Comparison of ENCODE assay signal across 10 mouse cellular contexts in genomic region chr15:101858673-101859425, GRCm38 (mm10). TPM values are rescaled to one million over a fixed set of nuclear protein-coding genes. Genes with fewer than 3 reads are reported as not detected.
DNase-seq lines count a peak whose midpoint lies in the region; ATAC-seq lines count a peak whose summit lies in the region.
"Had no signal": no experiment of that assay in that cellular context is flagged by ENCODE, and none has a peak within 500 bp of the region (broad histone marks: within the 10 kb centered on the region; RNA-seq: fewer than 3 reads in every experiment).

No protein-coding gene starts in this region.

- H3K4me2 ChIP-seq in embryonic facial prominence, embryonic 12.5 days (replicated peaks): peak overlapping the region; percentile 80
- peak overlapping the region; percentile 90 for H3K4me2 ChIP-seq in intestine, embryonic 15.5 days (replicated peaks)
- H3K4me2 ChIP-seq in neural tube, embryonic 14.5 days (ENCODE audit: low read depth, low read length): peak overlapping the region; percentile 79; the same call in 1 of the 2 replicates

- intact Hi-C loops in left cerebral cortex, postnatal 36 days (cut with DNase I): no loop called here

- H3K27ac ChIP-seq in embryonic facial prominence, embryonic 12.5 days: no peak overlapping the region
- H3K27ac ChIP-seq in intestine, embryonic 15.5 days: no peak overlapping the region
- H3K27ac ChIP-seq in neural tube, embryonic 14.5 days (ENCODE audit: low read depth, low read length): no peak overlapping the region

- H3K27me3 ChIP-seq in embryonic facial prominence, embryonic 12.5 days: peaks cover 62% of the 10 kb centered on the region
- H3K27me3 ChIP-seq in intestine, embryonic 15.5 days (replicated peaks): peaks cover 19% of the 10 kb centered on the region
- 0 out of 2 replicates have a peak, but pooled peaks cover 9% of the 10 kb centered on the region for H3K27me3 ChIP-seq in neural tube, embryonic 14.5 days (ENCODE audit: control insufficient read depth, insufficient read depth, low read length)

- ATAC-seq in embryonic facial prominence, embryonic 12.5 days (ENCODE audit: insufficient number of reproducible peaks, insufficient read depth, low FRiP score, low TSS enrichment): no peak
- no peak for ATAC-seq in intestine, embryonic 15.5 days
- no peak for ATAC-seq in neural tube, embryonic 14.5 days (ENCODE audit: low read depth)
- no peak for ATAC-seq in inflammation-experienced regulatory T-cells, adult 6 months

- H3K9me3 ChIP-seq in embryonic facial prominence, embryonic 12.5 days: no peaks in the 10 kb centered on the region
- H3K9me3 ChIP-seq in intestine, embryonic 15.5 days: no peaks in the 10 kb centered on the region
- H3K9me3 ChIP-seq in neural tube, embryonic 14.5 days (ENCODE audit: control insufficient read depth, low read length): no peaks in the 10 kb centered on the region

- H3K36me3 ChIP-seq in embryonic facial prominence, embryonic 12.5 days: no peaks in the 10 kb centered on the region
- no peaks in the 10 kb centered on the region for H3K36me3 ChIP-seq in intestine, embryonic 15.5 days
- no peaks in the 10 kb centered on the region for H3K36me3 ChIP-seq in neural tube, embryonic 14.5 days (ENCODE audit: control insufficient read depth, insufficient read depth, low read length)

- peak; percentile 12 for DNase-seq in kidney, postnatal 10 days
- DNase-seq in kidney, adult 11 months: no peak
- DNase-seq in cerebellum, adult 11 months: no peak
- no peak for DNase-seq in left cerebral cortex, postnatal 36 days (ENCODE audit: low spot score in 2 of 2)
- DNase-seq: cerebellum, adult 9-10 months had no signal

- peaks cover 15% of the 10 kb centered on the region for H3K4me1 ChIP-seq in embryonic facial prominence, embryonic 12.5 days
- 0 out of 2 replicates have a peak, but pooled peaks cover 9% of the 10 kb centered on the region for H3K4me1 ChIP-seq in intestine, embryonic 15.5 days (replicated peaks)
- no peaks in the 10 kb centered on the region; the same call in 1 of the 2 replicates for H3K4me1 ChIP-seq in neural tube, embryonic 14.5 days (ENCODE audit: control insufficient read depth, insufficient read depth, low read length)

- peak overlapping the region; percentile 45; the same call in 1 of the 2 replicates for H3K4me3 ChIP-seq in embryonic facial prominence, embryonic 12.5 days
- H3K4me3 ChIP-seq in intestine, embryonic 15.5 days (replicated peaks): no peak overlapping the region
- H3K4me3 ChIP-seq in neural tube, embryonic 14.5 days (ENCODE audit: low read depth, low read length): no peak overlapping the region
- H3K4me3 ChIP-seq: myocyte had no signal

- WGBS in embryonic facial prominence, embryonic 12.5 days: 8% methylated on average over 11 of the region's 11 CpGs
- 13% methylated on average over 11 of the region's 11 CpGs for WGBS in intestine, embryonic 15.5 days
- 4% methylated on average over 11 of the region's 11 CpGs for WGBS in neural tube, embryonic 14.5 days

- H3K9ac ChIP-seq in embryonic facial prominence, embryonic 12.5 days: no peak overlapping the region
- no peak overlapping the region for H3K9ac ChIP-seq in intestine, embryonic 15.5 days
- H3K9ac ChIP-seq in neural tube, embryonic 14.5 days (replicated peaks; ENCODE audit: low read depth, low read length): no peak overlapping the region

RNA-seq across cellular contexts. Expression of gene Krt1, which starts 8.3 kb away (rescaled TPM):
- 2.4 and 3.4 TPM in 2 replicates for polyA plus RNA-seq in embryonic facial prominence, embryonic 12.5 days (2016; fragmentation: Nextera tagmentation; extraction: Ambion mirVana)
- polyA plus RNA-seq in intestine, embryonic 15.5 days (2015; fragmentation: Nextera tagmentation; extraction: Ambion mirVana): 0.62 and 0.92 TPM in 2 replicates
- 8.3 and 12.3 TPM in 2 replicates for polyA plus RNA-seq in neural tube, embryonic 14.5 days (2014; fragmentation: Nextera tagmentation; extraction: Ambion mirVana)
- 1 to 10 TPM; 1.7 to 1.8 TPM for total RNA-seq in left cerebral cortex, postnatal 36 days (2021)
- not detected for polyA plus RNA-seq in inflammation-experienced regulatory T-cells, adult 6 months (2017; shearing (Covaris generic))
- polyA plus RNA-seq: myocyte had no signal

RNA-seq across cellular contexts. Expression of gene Krt77, which starts 10.7 kb away (rescaled TPM):
- polyA plus RNA-seq in embryonic facial prominence, embryonic 12.5 days (2016; fragmentation: Nextera tagmentation; extraction: Ambion mirVana): 0.08 TPM in 1 of 2 replicates, not detected in the other
- polyA plus RNA-seq in intestine, embryonic 15.5 days (2015; fragmentation: Nextera tagmentation; extraction: Ambion mirVana): not detected in 2 replicates
- 0.24 and 0.44 TPM in 2 replicates for polyA plus RNA-seq in neural tube, embryonic 14.5 days (2014; fragmentation: Nextera tagmentation; extraction: Ambion mirVana)
- total RNA-seq in left cerebral cortex, postnatal 36 days (2021): 1 to 10 TPM; 8.8 to 9.8 TPM
- polyA plus RNA-seq in inflammation-experienced regulatory T-cells, adult 6 months (2017; shearing (Covaris generic)): not detected
- polyA plus RNA-seq: myocyte had no signal

RNA-seq across cellular contexts. Expression of gene Krt76, which starts 33.9 kb away (rescaled TPM):
- not detected in 2 replicates for polyA plus RNA-seq in embryonic facial prominence, embryonic 12.5 days (2016; fragmentation: Nextera tagmentation; extraction: Ambion mirVana)
- polyA plus RNA-seq in intestine, embryonic 15.5 days (2015; fragmentation: Nextera tagmentation; extraction: Ambion mirVana): not detected in 2 replicates
- polyA plus RNA-seq in neural tube, embryonic 14.5 days (2014; fragmentation: Nextera tagmentation; extraction: Ambion mirVana): not detected in 2 replicates
- not detected for total RNA-seq in left cerebral cortex, postnatal 36 days (2021)
- polyA plus RNA-seq in inflammation-experienced regulatory T-cells, adult 6 months (2017; shearing (Covaris generic)): not detected
- polyA plus RNA-seq: myocyte had no signal

RNA-seq across cellular contexts. Expression of gene Krt2, which starts 40.9 kb away (rescaled TPM):
- polyA plus RNA-seq in embryonic facial prominence, embryonic 12.5 days (2016; fragmentation: Nextera tagmentation; extraction: Ambion mirVana): not detected in 2 replicates
- polyA plus RNA-seq in intestine, embryonic 15.5 days (2015; fragmentation: Nextera tagmentation; extraction: Ambion mirVana): not detected in 2 replicates
- not detected in 2 replicates for polyA plus RNA-seq in neural tube, embryonic 14.5 days (2014; fragmentation: Nextera tagmentation; extraction: Ambion mirVana)
- under 1 TPM; 0.15 to 0.29 TPM for total RNA-seq in left cerebral cortex, postnatal 36 days (2021)
- not detected for polyA plus RNA-seq in inflammation-experienced regulatory T-cells, adult 6 months (2017; shearing (Covaris generic))
- polyA plus RNA-seq: myocyte had no signal

RNA-seq across cellular contexts. Expression of gene Krt73, which starts 56.7 kb away (rescaled TPM):
- 0.08 TPM in 1 of 2 replicates, not detected in the other for polyA plus RNA-seq in embryonic facial prominence, embryonic 12.5 days (2016; fragmentation: Nextera tagmentation; extraction: Ambion mirVana)
- polyA plus RNA-seq in intestine, embryonic 15.5 days (2015; fragmentation: Nextera tagmentation; extraction: Ambion mirVana): not detected in 2 replicates
- 0.36 TPM in 2 replicates for polyA plus RNA-seq in neural tube, embryonic 14.5 days (2014; fragmentation: Nextera tagmentation; extraction: Ambion mirVana)
- 1 to 10 TPM; 1.5 to 1.6 TPM for total RNA-seq in left cerebral cortex, postnatal 36 days (2021)
- not detected for polyA plus RNA-seq in inflammation-experienced regulatory T-cells, adult 6 months (2017; shearing (Covaris generic))
- polyA plus RNA-seq: myocyte had no signal
